Mouse (Mus musculus): ENCODE measurements around the gene Plscr3.

GRCm38 (mm10) chr11:69799394-69800137 lies 46.6 kb upstream of the Plscr3 start:
- TF ChIP-seq CTCF (IDR thresholded peaks at IDR 0.05; ENCODE audit: borderline replicate concordance, control insufficient read depth, extremely low read depth, insufficient read depth, low read length, poor library complexity) (no peak), POLR2A (IDR thresholded peaks at IDR 0.05; ENCODE audit: control insufficient read depth, extremely low read depth, insufficient read depth, low read length, poor library complexity) (no peak)

All from thymus, adult 2 months (tissue).